Mouse (Mus musculus): ENCODE results near the gene Unc93b1.

- no peak for TF ChIP-seq CTCF (IDR thresholded peaks at IDR 0.05; ENCODE audit: low read depth)
- TF ChIP-seq EP300 (IDR thresholded peaks at IDR 0.05; ENCODE audit: low read depth): no peak
Observed at GRCm38 (mm10) chr19:3930262-3931057, 4.5 kb upstream of the Unc93b1 start.
